Mouse (Mus musculus) liver, adult 2 months (tissue): ENCODE data around the gene Maz.

Source experiments
- CTCF ChIP-seq: fragments of 200-500 bp; IDR thresholded peaks from 2 replicates; pipeline ENCODE4 v1.5.1; 2011; ENCODE audit warnings: low read depth, low read length, control low read depth
- POLR2A ChIP-seq: fragments of 200-500 bp; IDR thresholded peaks from 2 replicates; pipeline ENCODE4 v1.6.1; 2011; ENCODE audit warnings: low read length, control low read depth; ENCODE audit not compliant: insufficient read depth; ENCODE audit errors: extremely low read depth

DNA sequence TGATC lies 10.6 kb downstream of the Maz start, which contains the start of gene Pagr1b:
- TF ChIP-seq CTCF, result no peak
- no peak for TF ChIP-seq POLR2A
